Mouse (Mus musculus): ENCODE measurements at regions not wholly inside any gene's neighbourhood (a gene's known extent, or its start where the extent isn't known, plus 50 kb on each side); places are given as distances from the start of the nearest gene placed in this dataset.
A peak's percentile ranks its signal among the peaks of the same experiment; 100 is the strongest.

DNA sequence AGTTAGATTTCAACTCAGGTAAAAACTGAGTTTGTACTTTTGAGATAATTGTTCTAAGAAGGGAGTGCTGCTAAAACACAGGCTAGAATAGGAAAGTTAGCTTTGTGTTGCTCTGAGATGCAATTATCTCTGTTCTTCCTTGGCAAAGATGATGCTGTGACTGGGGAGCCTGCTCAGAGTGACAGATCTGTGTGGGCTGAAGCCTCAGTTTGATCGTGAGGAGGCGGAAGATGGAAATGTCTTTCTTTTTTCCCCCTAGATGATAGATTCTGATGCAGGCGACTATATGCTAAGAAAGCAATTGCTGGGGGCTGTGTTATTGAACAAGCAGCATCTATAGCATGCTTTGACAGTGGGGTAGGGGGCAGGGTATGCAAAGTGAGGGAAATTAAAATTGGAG is 156.7 kb upstream of the Cypt15 start:
- Histone ChIP-seq H3K27me3 (ENCODE audit: control insufficient read depth, insufficient read depth, low read length) (no peaks in the 10 kb centered on the region), H3K9me3 (ENCODE audit: control insufficient read depth, low read length) (no peaks in the 10 kb centered on the region), H3K4me3 (replicated peaks; ENCODE audit: low read depth, low read length) (no peak overlapping the region), H3K27ac (replicated peaks; ENCODE audit: low read depth, low read length) (no peak overlapping the region), H3K4me2 (ENCODE audit: low read length) (no peak overlapping the region), H3K36me3 (ENCODE audit: control insufficient read depth, insufficient read depth, low read length) (no peaks in the 10 kb centered on the region), H3K9ac (replicated peaks; ENCODE audit: low read length) (no peak overlapping the region), H3K4me1 (ENCODE audit: control insufficient read depth, insufficient read depth, low read length) (no peaks in the 10 kb centered on the region)
- 76% methylated on average over 3 of the region's 3 CpGs for WGBS
- ATAC-seq (ENCODE audit: low FRiP score, low TSS enrichment) (no peak), DNase-seq (no peak)

DNA sequence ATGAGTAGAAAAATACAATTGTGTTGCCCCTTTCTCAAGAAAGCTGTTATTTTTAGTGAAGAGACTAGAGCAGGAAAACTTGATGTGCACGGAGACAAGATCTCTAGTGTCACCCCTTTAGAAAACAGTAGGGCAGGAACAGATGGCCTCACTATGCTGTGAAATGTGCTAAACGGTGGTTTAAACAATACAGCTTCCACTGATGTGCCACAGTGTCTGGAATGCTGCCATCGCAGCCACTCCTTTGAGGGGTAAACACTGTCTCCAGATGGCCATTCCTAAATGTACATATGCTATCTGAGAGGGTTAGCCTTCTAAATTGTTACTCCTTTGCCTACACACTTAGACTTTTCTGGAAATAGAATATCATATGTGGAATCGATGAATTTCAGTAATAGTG is 116.4 kb upstream of the Cypt15 start:
- Histone ChIP-seq H3K27me3 (ENCODE audit: control insufficient read depth, insufficient read depth, low read length) (no peaks in the 10 kb centered on the region), H3K4me3 (replicated peaks; ENCODE audit: low read depth, low read length) (no peak overlapping the region), H3K9ac (replicated peaks; ENCODE audit: low read length) (no peak overlapping the region), H3K9me3 (ENCODE audit: control insufficient read depth, low read length) (no peaks in the 10 kb centered on the region), H3K36me3 (ENCODE audit: control insufficient read depth, insufficient read depth, low read length) (no peaks in the 10 kb centered on the region), H3K4me1 (ENCODE audit: control insufficient read depth, insufficient read depth, low read length) (no peaks in the 10 kb centered on the region), H3K27ac (replicated peaks; ENCODE audit: low read depth, low read length) (no peak overlapping the region), H3K4me2 (ENCODE audit: low read length) (no peak overlapping the region)
- peak; percentile 3 for DNase-seq
- 67% methylated on average over 4 of the region's 4 CpGs for WGBS
- no peak for ATAC-seq (ENCODE audit: low FRiP score, low TSS enrichment)

DNA sequence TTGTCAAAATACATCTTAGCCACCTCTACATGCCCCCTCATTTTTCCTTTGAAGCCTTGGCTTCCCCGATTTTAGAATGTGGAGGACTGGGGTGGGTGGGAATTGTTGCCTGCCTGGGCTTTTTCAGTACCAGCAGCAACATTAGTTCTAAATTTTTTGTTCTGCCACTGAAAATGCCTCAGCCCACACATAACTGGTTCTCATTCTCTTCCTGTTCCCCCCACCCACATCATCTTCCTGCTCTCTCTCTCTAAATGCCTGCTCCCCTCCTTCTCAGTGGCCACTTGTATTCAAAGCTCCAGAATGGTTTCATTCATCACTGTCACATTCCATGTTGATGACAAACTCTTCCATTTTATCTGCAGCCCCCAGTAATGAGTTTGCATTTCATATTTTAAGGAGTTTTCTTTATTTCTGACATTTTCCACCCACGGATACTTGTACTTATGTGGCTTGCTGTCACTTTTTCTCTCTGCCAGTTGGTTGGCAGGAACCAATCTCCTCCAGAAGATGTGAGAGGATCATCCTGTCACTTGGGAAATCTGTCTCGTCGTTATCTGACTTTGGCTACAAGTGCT is 95.8 kb upstream of the Cypt15 start:
- Histone ChIP-seq H3K27me3 (ENCODE audit: control insufficient read depth, insufficient read depth, low read length) (no peaks in the 10 kb centered on the region), H3K27ac (replicated peaks; ENCODE audit: low read depth, low read length) (no peak overlapping the region), H3K4me2 (ENCODE audit: low read length) (no peak overlapping the region), H3K9ac (replicated peaks; ENCODE audit: low read length) (no peak overlapping the region), H3K9me3 (ENCODE audit: control insufficient read depth, low read length) (no peaks in the 10 kb centered on the region), H3K36me3 (ENCODE audit: control insufficient read depth, insufficient read depth, low read length) (no peaks in the 10 kb centered on the region), H3K4me3 (replicated peaks; ENCODE audit: low read depth, low read length) (no peak overlapping the region), H3K4me1 (ENCODE audit: control insufficient read depth, insufficient read depth, low read length) (no peaks in the 10 kb centered on the region)
- DNase-seq (no peak), ATAC-seq (ENCODE audit: low FRiP score, low TSS enrichment) (no peak)
- WGBS = 84% methylated on average over 4 of the region's 4 CpGs

Measured in midbrain, embryonic 14.5 days (tissue).